Mouse (Mus musculus) layer of hippocampus, postnatal 25 days (tissue): ENCODE measurements around the gene Tvp23a. TPM values are rescaled to one million over a fixed set of nuclear protein-coding genes. Genes with fewer than 3 reads are reported as not detected.

Source experiments
- DNase-seq, 2 experiments: peaks; one replicate each; pipeline ENCODE4 v3.0.0; 2022; ENCODE audit warnings: mixed read lengths in 2 of 2, low spot score in 1 of 2; ENCODE audit errors: extremely low spot score in 1 of 2
- total RNA-seq, 2 experiments: library from RNA; stranded (reverse); gene quantifications; 2 replicates each; pipeline ENCODE4 v1.2.3; 2021

Tvp23a gene
- 10 to 100 TPM; 30.9 to 32.0 TPM for total RNA-seq

- peak; percentile 82 to 83 for DNase-seq
These were observed at the start of gene Tvp23a for GRCm38 (mm10) chr16:10447264-10447594. Gene Tvp23a, minus strand, starts transcription at chr16:10447362.

DNA sequence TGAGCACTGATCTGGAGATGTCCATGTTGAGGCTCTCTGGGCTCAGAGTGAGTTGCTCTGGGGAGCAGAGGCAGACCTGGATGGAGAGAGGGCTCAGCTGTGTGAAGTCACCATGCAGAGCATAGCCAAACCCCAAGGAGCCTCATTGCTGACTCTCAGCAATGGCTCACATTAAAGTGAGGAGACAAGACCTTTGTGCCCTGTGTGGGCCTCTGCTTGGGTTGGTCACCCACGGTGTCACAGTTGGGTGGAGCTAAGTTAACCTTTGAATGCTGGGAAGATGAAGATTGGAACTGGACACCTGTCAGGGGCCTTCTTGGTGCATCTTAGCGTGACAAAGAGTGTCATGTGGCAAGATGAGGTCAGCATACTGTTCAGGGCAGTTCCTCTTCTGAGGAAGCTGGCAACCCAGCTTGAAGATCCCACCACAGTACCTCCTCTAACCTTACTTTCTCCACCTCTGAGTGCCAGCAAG is 48.7 kb upstream of the Tvp23a start:
- no peak for DNase-seq

GRCm38 (mm10) chr16:10492587-10492986 is 45.4 kb upstream of the Tvp23a start:
- DNase-seq = no peak

GRCm38 (mm10) chr16:10491716-10492115 is 44.6 kb upstream of the Tvp23a start:
- no peak for DNase-seq

GRCm38 (mm10) chr16:10490503-10491150 is 43.5 kb upstream of the Tvp23a start:
- no peak for DNase-seq

DNA sequence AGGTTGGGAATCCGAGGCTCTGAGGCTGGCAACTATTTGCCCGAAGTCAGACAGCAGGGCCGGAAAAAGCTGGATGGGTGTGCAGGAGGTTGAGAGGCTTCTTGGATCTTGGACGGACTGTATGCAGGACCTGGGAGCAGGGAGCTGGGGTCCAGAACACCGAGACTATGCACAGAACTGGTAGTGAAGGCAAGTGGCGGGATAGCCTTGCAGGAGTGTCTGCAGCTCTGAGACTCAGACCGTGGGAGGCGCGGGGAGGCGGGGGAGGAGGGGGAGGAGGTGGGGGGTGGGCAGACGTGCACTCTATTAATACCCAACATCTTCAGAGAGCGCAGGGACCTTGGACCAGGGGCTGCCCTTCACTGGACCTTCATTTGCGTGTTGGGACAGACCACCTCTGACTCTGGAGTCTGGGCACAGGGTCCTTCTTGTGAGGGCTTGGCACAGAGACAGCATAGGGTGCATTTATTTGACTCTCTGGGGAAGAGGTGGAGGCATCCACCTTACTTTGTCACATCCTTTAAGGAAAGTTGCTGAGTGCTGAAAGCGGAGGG is 42.8 kb upstream of the Tvp23a start:
- DNase-seq = no peak

DNA sequence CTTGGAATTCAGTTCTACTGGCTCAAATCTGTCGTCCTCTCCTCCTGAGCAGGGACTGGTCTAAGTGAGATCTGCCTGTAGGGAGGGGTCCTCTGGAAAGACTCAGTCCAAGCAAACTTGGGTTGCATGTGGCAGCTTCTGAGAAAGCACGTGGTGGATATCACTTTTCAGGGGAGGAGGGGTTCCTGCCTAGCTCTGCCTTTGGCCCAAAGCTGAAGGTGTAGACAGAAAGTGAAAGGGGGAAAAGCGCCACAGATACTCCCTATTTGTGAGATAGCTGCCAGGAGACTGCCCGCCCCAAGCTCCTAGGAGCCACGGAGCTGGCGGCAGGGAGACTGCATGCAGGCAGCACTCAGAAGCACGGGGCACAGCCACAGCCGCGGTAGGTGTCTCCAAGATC is 42.3 kb upstream of the Tvp23a start:
- no peak for DNase-seq

DNA sequence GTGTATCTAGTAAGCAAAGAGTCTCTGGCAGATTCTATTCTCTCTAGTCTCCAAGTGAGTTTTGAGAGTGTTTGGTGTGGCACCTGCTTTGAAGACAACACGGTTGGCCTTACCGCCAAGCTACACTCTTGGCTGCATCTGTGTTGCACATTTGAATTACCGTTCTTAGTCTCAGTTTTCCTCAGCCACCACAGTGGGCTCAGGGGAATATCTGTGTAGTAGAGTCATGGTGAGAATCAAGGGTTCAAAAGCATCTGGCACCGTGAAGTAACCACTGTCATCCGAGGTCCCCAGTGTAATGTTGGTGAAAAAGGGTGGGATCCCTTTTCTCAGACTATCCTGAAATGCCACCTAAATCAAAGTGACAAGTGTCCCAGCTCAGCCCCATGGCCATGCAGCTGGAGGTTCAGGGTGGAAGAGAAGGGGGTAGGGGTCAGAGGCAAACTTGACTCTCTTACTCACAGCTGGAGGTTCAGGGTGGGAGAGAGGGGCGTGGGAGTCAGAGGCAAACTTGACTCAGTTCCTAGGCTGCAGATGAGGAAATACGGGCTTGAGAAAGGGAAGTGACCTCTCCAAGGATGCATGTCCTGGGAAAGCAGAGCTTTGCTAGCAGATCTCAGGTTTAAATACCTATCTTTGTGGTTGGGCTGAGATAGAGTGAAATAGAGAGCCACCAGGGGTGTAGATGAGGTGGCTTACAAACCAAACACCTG is 41.8 kb upstream of the Tvp23a start:
- DNase-seq = no peak

DNA sequence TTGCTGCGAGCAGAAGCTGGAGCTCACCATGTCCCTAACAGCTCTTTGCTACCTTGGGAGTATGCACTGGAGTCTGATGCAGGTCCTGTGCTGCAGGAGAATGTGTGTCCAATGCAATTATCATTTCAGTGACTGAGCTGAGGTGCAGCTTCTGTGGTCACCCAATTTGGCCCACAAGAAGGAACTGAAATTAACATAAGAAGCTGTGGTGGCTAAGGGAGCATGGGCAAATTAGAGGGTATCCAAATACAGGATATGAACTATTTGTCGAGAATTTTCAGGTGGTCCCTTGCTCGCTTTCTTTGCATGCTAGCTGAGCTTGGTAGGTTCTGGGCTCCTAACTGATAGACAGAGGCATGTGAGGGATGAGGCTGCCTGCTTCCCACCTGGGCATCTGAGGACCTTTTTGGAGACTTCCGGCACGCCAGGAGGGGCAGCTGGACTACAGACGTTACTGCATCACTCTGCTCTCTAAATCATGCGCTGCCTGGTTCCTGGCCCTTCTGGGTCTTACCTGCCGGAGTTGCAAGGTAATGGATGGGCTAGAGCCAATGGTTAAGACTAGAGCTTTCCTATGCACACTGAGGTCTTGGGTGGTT is 40.8 kb upstream of the Tvp23a start:
- no peak for DNase-seq

DNA sequence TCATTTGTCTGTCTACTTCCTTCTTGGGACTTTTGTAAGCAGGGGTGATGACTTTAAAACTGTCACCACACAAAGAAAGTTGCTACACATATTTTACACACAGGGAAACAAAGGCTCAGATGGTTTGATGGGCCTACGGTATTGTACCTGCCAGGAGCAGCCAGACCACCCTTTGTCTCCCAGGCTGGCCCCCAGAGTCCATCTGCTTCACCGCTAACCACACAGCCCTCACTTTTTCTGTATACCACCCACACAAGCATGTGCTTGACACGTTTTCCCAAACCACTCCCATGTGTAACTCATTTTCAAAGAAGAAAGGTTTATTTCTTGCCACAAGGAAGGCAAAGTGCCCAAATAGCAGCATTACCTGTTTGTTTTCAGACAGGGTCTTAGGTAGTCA is 39.8 kb upstream of the Tvp23a start:
- DNase-seq = no peak

DNA sequence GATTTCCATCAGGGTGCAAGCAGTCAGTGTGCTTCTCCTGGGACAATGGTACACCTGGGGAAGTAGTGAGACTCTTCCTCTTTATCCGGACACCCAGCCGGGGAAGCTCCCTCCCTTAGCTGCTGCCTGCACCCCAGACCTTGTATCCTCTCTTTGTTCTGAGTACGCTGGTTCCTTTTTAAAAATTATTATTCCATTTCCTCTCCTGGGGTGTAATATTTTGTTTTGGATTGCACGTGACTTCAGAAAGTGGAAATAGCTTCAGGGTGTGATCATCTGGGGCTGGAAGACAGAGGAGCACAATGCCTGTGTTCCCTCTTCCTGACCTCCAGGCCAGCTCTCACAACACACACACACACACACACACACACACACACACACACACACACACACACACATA is 35.2 kb upstream of the Tvp23a start:
- no peak for DNase-seq

DNA sequence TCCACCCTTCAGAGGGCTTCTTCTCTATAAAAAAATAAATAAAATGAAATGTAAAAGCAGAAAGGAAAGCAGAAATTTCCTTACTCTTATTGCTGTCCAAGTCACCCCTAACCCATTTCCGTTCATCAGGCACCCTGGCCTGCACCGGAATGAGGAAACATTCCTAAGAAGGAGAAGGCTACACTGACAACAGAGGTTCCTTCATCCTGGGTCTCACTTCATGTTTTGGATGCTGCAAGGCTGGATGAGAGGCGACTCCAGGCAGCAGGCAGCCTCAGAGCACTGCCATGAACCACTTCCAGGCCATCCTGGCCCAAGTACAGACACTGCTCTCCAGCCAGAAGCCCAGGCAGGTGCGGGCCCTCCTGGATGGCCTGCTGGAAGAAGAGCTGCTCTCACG is 32.7 kb upstream of the Tvp23a start, which contains the start of gene Ciita:
Gene Ciita (plus strand): TSS at position 203 of the 400 bp plus-strand sequence.
- DNase-seq = no peak

- DNase-seq = no peak
These were observed 28.8 kb upstream of the Tvp23a start for GRCm38 (mm10) chr16:10475919-10476318.

- DNase-seq = no peak
These were observed 27.8 kb upstream of the Tvp23a start for GRCm38 (mm10) chr16:10474956-10475355.

DNA sequence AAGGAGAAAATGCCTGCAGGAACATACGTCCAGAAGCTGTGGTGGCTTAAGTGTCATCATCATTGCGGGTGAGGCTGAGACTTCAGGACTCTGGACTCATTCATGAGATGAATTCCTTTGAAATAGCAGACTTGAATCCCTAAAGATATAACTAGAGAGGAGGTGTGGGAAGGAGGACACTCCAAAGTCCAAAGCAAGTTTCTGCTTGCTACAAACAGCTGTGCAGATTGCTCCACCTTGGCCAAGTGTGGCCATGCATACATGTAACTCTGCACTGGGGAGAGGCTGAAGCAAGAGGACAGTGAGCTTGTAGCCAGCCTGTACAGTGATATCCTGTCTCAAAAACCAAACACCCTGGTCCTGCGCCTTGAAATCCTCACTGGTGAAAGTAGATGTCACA is 24.8 kb upstream of the Tvp23a start:
- DNase-seq = no peak

DNA sequence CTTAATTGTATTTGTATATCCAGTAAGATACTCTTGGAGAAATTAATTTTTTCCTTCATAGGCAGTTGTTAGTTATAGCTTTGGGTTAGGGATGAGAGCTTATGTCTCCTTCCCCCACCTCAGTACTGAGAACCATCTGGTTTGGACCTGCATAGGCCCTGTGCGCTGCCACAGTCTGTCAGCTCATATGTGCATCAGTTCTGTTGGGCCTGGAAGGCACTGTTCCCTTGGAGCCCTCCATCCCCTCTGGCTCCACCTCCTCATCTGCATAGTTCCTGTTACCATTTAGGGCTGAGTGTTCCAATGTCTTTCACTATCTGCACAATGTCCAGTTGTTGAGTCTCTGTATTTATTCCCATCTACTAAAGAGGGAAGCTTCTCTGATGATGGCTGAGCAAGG is 21.0 kb upstream of the Tvp23a start:
- DNase-seq = peak; percentile 30 to 47

GRCm38 (mm10) chr16:10467391-10468107 is 20.4 kb upstream of the Tvp23a start:
- no peak for DNase-seq

GRCm38 (mm10) chr16:10465011-10465681 is 18.0 kb upstream of the Tvp23a start:
- no peak for DNase-seq

- no peak for DNase-seq
These were observed 14.0 kb upstream of the Tvp23a start for GRCm38 (mm10) chr16:10461178-10461577.

GRCm38 (mm10) chr16:10460188-10460587 is 13.0 kb upstream of the Tvp23a start:
- DNase-seq = no peak
